Mouse (Mus musculus) midbrain, embryonic 13.5 days (tissue): Measurements from ENCODE around the gene Nos3. TPM values are rescaled to one million over a fixed set of nuclear protein-coding genes. Genes with fewer than 3 reads are reported as not detected.

ENCODE experiments used
- ATAC-seq: fragments of 200-750 bp; cut with Nextera tagmentation; 2 replicates; pipeline ENCODE4 v1.8.0; 2017; ENCODE audit warnings: mild to moderate bottlenecking, moderate TSS enrichment, moderate library complexity
- H3K27ac ChIP-seq: fragments of 300-500 bp; sonication (generic); 2 replicates; pipeline ENCODE4 v1.5.1; 2015; ENCODE audit warnings: inconsistent platforms, mild to moderate bottlenecking, moderate library complexity
- H3K27me3 ChIP-seq: fragments of 300-500 bp; sonication (generic); 2 replicates; pipeline ENCODE4 v1.6.1; 2015; ENCODE audit warnings: mild to moderate bottlenecking, inconsistent platforms
- H3K36me3 ChIP-seq: fragments of 300-500 bp; sonication (generic); 2 replicates; pipeline ENCODE4 v1.6.1; 2015; ENCODE audit warnings: mild to moderate bottlenecking, inconsistent platforms
- H3K4me1 ChIP-seq: fragments of 300-500 bp; sonication (generic); replicated peaks from 2 replicates; pipeline ENCODE4 v1.6.1; 2015; ENCODE audit warnings: inconsistent platforms
- H3K4me2 ChIP-seq: fragments of 300-500 bp; sonication (generic); replicated peaks from 2 replicates; pipeline ENCODE4 v1.6.1; 2015; ENCODE audit warnings: moderate library complexity, mild to moderate bottlenecking, inconsistent platforms
- H3K4me3 ChIP-seq: fragments of 300-500 bp; sonication (generic); replicated peaks from 2 replicates; pipeline ENCODE4 v1.5.1; 2015; ENCODE audit warnings: mild to moderate bottlenecking, inconsistent platforms
- H3K9ac ChIP-seq: fragments of 300-500 bp; sonication (generic); replicated peaks from 2 replicates; pipeline ENCODE4 v1.6.1; 2015; ENCODE audit warnings: mild to moderate bottlenecking, inconsistent platforms
- H3K9me3 ChIP-seq: fragments of 300-500 bp; sonication (generic); 2 replicates; pipeline ENCODE4 v1.6.1; 2016; ENCODE audit warnings: mild to moderate bottlenecking, inconsistent platforms
- WGBS: fragments of 180-500 bp; shearing (Covaris S2); methylation state at CpG from one replicate; pipeline ENCODE4 v1.1.7; 2015; 5-methylcytosine and 5-hydroxymethylcytosine counted together
- polyA plus RNA-seq: library from polyadenylated mRNA; unstranded; fragments of >200 nt; fragmentation: Nextera tagmentation; extraction: Ambion mirVana; gene quantifications from 2 replicates; pipeline ENCODE4 v1.2.1, GENCODE M21; 2015

Gene Nos3
- polyA plus RNA-seq, 1 experiment from 2014 or later = 7.0 TPM

DNA sequence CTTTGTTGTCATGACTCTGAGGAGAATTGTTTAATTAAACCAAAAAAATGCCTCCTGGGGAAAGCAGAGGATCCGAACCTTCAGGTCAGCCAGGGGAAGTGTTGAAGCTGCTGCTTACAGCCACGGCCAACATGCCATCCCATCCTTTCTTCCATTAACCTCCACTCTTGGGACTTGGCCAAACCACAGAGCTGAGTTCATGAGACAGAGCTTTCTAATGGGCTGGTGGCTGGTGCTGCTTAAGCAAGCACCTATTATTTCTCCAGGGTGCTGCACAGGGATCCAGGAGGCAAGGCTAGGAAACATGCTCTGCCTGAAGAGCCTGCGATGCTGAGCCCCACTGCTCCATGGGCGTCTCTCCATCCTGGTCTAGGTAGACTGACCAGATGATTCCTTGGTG is 32.2 kb upstream of the Nos3 start:
- no peak for ATAC-seq

DNA sequence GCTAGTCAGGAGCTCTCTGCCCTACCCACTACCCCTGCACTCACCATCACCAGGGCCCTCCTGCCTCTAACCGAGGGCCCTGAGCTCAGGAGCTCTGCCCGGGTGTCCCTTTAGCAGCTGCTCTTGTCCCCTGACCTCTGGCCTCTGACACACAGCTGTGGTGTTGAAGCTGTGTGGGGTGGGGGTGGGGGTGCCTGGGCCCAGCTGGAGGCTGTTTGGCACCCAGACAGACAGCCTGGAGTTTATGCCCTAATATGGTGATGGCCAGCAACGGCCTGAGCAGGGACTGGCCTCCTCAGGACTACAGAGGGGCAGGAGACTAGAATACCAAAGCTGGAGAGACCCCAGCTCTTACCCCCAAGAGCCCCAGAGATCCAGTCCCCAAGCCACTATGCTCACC is 29.9 kb upstream of the Nos3 start:
- Histone ChIP-seq H3K9me3 (no peaks in the 10 kb centered on the region), H3K27ac (no peak overlapping the region), H3K36me3 (peaks cover 31% of the 10 kb centered on the region), H3K4me2 (no peak overlapping the region), H3K4me1 (peaks cover 49% of the 10 kb centered on the region), H3K4me3 (no peak overlapping the region), H3K9ac (no peak overlapping the region; the same call in 1 of the 2 replicates), H3K27me3 (no peaks in the 10 kb centered on the region)
- ATAC-seq = no peak
- WGBS = 44% methylated on average over 3 of the region's 3 CpGs

More for the DNA sequence above, 32.2 kb upstream of the Nos3 start:
- no peak overlapping the region for H3K4me2 ChIP-seq
- 86% methylated on average over 4 of the region's 4 CpGs for WGBS
- H3K27ac ChIP-seq = no peak overlapping the region
- H3K4me1 ChIP-seq = peaks cover 53% of the 10 kb centered on the region
- H3K9me3 ChIP-seq = no peaks in the 10 kb centered on the region
- H3K4me3 ChIP-seq = no peak overlapping the region
- H3K27me3 ChIP-seq = no peaks in the 10 kb centered on the region
- H3K9ac ChIP-seq = no peak overlapping the region
- peaks cover 25% of the 10 kb centered on the region for H3K36me3 ChIP-seq

DNA sequence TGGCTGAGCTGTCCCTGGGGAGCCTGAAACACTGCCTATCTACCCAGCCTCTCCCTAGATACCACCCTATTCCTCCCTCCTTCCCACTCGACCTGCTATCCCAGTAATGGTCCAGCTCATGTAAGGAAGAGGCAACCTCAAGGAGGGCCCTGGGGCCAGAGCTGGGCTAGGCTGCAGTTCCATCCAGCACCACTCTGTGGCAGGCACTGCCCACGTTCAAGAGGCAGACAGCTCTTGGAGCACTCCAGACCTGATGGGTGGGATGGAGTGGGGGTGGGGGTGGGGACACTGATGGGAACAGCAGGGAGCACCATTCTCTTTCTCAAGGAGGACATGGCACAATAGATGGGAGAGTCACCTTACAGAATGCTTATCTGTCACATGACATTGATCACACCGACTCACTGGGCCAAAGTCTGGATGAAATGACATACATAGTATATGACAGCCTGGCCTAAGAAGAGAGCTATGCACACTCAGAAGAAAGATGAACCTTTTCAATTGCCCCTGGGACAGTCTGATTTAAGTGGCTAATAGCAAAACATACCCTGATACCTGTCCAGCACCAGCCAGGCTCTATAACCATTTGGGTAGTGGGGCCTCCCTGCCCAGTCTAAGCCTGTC is 28.6 kb upstream of the Nos3 start:
- no peak overlapping the region for H3K4me3 ChIP-seq
- peak; percentile 87 for ATAC-seq
- peak overlapping the region; percentile 25; the same call in 1 of the 2 replicates for H3K9ac ChIP-seq
- peak overlapping the region; percentile 64 for H3K27ac ChIP-seq
- no peaks in the 10 kb centered on the region for H3K9me3 ChIP-seq
- WGBS = 8% methylated on average over 3 of the region's 3 CpGs
- peaks cover 28% of the 10 kb centered on the region for H3K36me3 ChIP-seq
- H3K27me3 ChIP-seq = no peaks in the 10 kb centered on the region
- no peak overlapping the region for H3K4me2 ChIP-seq
- H3K4me1 ChIP-seq = peaks cover 41% of the 10 kb centered on the region

DNA sequence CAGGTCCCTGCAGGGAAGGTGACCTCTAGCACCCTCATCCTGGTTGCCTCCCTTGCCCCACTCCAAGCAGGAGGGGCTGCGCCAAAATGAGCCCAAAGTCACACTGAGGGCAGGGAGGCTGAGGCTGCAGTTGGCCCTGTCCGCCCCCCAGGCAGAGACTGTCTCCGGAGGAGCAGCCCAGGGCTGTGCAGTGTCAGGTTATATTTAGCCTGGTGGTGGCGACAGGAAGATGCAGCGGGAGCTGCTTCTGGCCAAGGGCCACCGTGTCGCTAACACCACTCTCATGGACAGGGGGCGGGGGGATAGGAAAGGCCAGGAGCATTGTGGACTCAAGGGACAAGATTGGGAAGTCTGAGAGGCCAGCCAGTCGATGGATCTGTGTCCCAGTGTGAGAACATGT is 27.2 kb upstream of the Nos3 start:
- Histone ChIP-seq H3K9ac (0 out of 2 replicates have a peak overlapping the region, but pooled peaks have one; percentile 25), H3K4me1 (peaks cover 55% of the 10 kb centered on the region), H3K36me3 (peaks cover 14% of the 10 kb centered on the region), H3K27me3 (no peaks in the 10 kb centered on the region), H3K4me2 (no peak overlapping the region), H3K4me3 (no peak overlapping the region), H3K9me3 (no peaks in the 10 kb centered on the region), H3K27ac (peak overlapping the region; percentile 15; the same call in 1 of the 2 replicates)
- WGBS = 36% methylated on average over 9 of the region's 9 CpGs
- peak; percentile 43; the same call in 1 of the 2 replicates for ATAC-seq

DNA sequence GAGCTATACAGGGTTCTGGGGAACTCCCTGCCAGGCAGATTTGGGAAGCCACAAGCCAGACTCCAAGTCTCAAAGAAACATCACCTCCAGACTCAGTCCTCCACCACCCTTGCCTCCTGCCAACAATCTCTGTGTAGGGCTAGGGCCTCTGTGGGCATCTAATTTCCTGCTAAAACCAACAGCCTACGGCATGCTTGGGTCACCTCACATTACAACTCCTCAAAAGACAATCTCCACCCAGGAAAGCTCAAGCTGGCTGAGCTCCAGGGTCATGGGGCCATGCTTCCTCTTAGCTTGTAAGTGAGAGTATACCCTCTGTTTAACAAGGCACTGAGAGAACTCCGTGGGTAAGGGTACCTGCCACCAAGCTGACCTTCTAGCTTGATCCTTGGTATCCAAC is 26.8 kb upstream of the Nos3 start:
- H3K4me2 ChIP-seq = no peak overlapping the region
- no peaks in the 10 kb centered on the region for H3K9me3 ChIP-seq
- no peaks in the 10 kb centered on the region for H3K27me3 ChIP-seq
- ATAC-seq = no peak
- H3K4me1 ChIP-seq = peaks cover 59% of the 10 kb centered on the region
- H3K4me3 ChIP-seq = no peak overlapping the region
- H3K9ac ChIP-seq = no peak overlapping the region
- H3K27ac ChIP-seq = peak overlapping the region; percentile 15; the same call in 1 of the 2 replicates
- H3K36me3 ChIP-seq = peaks cover 10% of the 10 kb centered on the region; the same call in 1 of the 2 replicates
- WGBS = 78% methylated on average over 2 of the region's 2 CpGs

DNA sequence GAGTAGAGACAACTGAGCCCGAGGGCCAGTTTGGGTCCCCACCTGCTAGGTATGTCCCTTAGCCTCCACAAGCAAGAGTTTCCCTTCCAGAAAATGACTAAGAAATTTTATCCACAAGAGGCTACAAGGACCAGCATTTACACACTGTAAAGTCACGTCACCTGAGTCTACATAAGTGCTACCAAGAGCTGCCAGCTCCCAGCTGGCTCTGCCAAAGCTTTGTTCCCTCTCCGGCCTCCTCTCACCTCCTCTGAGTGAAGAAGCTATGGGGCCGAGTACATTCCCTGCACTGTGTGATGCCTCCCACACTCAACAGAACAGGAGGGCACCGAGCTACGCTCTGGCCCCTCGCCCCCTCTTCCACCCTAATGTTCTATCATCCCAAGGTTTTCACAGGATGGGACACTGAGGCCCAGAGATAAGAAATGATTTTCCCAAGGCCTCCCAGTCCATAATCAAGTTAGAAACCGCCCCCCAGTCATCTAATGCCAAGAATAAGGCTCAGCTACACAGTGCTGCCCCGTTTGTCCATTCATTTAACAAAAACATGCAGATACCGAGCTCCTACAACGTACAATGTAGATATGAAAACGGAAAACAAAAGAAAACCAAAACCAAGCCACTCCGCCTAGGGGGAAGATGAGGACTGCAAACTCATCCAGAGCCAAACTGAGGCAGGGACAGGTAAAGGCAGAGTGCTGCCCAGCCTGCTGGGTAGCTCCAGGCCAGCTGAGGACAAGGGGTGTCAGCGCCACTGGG is 22.2 kb upstream of the Nos3 start:
- no peaks in the 10 kb centered on the region for H3K9me3 ChIP-seq
- peaks cover 16% of the 10 kb centered on the region; the same call in 1 of the 2 replicates for H3K36me3 ChIP-seq
- H3K9ac ChIP-seq = no peak overlapping the region
- no peak overlapping the region for H3K4me3 ChIP-seq
- H3K4me1 ChIP-seq = peaks cover 71% of the 10 kb centered on the region
- no peak for ATAC-seq
- H3K4me2 ChIP-seq = no peak overlapping the region
- 79% methylated on average over 14 of the region's 14 CpGs for WGBS
- 0 out of 2 replicates have a peak, but pooled peaks cover 4% of the 10 kb centered on the region for H3K27me3 ChIP-seq
- peak overlapping the region; percentile 99 for H3K27ac ChIP-seq

DNA sequence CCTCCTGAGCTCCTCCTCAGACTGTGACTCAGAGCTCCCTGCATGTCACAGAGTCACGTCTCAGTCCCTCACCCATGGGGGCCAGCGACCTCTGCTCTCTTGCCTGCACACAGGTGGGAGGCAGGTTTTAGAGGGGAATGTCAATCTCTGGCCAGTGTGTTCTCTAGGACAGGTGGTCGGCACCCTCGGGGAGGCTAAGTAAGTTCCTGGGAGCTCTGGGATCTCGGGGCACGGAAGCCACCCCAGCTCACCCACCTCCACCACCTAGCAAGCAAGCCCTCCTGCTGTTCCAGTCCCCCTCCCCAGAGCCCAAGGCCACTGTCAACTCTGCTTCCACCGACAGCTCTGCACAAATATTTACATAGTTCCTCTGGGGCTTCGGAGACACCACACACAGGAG is 21.6 kb upstream of the Nos3 start:
- no peak overlapping the region for H3K9ac ChIP-seq
- no peaks in the 10 kb centered on the region for H3K9me3 ChIP-seq
- peak overlapping the region; percentile 99 for H3K27ac ChIP-seq
- WGBS = 47% methylated on average over 8 of the region's 8 CpGs
- no peak overlapping the region for H3K4me2 ChIP-seq
- ATAC-seq = no peak
- peaks cover 71% of the 10 kb centered on the region for H3K4me1 ChIP-seq
- H3K4me3 ChIP-seq = no peak overlapping the region
- H3K27me3 ChIP-seq = 0 out of 2 replicates have a peak, but pooled peaks cover 6% of the 10 kb centered on the region
- H3K36me3 ChIP-seq = peaks cover 17% of the 10 kb centered on the region; the same call in 1 of the 2 replicates

DNA sequence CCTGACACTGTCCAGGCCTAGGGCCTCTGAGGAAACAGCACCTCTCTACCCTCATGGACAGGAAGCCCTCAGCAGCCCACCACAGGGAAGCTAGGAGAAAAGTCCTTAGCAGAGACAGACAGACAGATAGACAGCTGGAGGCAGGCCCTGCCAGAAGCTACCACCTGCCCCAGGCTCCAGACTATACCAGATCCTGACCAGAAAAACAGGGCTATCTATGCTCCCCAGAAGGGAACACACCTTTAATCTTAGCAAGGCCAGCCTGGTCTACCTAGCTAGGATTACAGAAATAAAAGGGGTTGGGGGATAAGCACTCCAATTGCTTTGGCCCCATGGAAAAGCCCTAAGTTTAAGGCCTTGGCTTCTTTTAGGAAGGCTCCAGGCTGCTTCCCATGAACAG is 21.2 kb upstream of the Nos3 start:
- no peak overlapping the region for H3K9ac ChIP-seq
- 0 out of 2 replicates have a peak, but pooled peaks cover 6% of the 10 kb centered on the region for H3K27me3 ChIP-seq
- no peak overlapping the region for H3K4me3 ChIP-seq
- ATAC-seq = no peak
- no peak overlapping the region for H3K4me2 ChIP-seq
- peak overlapping the region; percentile 99 for H3K27ac ChIP-seq
- peaks cover 74% of the 10 kb centered on the region for H3K4me1 ChIP-seq
- H3K9me3 ChIP-seq = no peaks in the 10 kb centered on the region
- H3K36me3 ChIP-seq = peaks cover 17% of the 10 kb centered on the region; the same call in 1 of the 2 replicates

DNA sequence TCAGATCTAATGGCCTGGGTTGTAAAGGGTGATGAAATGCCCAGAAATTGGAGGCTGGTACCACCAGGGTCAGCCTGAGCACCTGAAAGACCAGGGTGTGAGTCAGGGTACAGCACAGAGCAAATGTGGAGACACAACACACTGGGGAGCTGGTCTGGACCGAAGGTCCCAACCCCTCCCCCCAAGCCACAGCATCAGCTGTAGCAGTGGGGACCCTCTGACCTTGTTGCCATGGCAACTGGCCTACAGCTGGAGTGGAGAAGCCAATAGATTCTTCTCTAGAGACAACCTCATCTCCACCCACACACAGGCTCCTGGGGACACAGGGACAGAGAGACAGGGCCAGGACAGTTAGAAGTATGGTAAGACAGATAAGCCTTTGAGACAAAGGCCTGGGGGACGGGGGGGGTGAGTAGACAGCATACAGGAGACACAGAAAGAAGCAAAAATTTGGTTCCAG is 20.6 kb upstream of the Nos3 start:
- WGBS = 5% methylated on average over 2 of the region's 2 CpGs
- peaks cover 77% of the 10 kb centered on the region for H3K4me1 ChIP-seq

DNA sequence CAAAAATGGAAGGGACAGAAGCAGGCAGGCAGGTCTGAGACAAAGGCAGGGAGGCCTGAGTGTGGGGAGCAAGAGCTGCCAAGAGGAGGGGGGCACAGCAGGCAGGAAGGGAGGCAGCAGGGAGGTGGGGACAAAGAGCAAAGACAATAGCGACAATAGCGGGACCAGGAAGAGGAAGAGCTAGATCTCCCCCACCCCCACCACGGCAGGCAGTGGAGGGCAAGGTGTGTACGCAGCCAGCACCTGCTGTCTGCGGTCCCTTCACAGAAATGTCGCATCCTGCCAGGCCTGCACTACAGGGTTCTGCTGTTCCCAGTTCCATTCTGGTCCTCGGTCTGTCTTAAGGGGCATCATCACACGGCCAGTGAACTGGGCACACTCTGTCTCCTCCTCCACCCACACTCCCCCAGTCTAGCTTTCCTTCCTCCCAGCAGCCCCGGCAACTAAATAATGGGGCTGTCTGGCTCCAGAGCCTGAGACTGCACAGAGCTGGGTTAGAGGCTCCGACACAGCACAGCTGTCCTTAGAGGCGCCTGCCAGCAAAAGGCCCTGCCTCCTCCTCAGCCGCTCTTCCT is 20.0 kb upstream of the Nos3 start:
- ATAC-seq = peak; percentile 62
- Histone ChIP-seq H3K27ac (peak overlapping the region; percentile 99), H3K4me3 (peak overlapping the region; percentile 11; the same call in 1 of the 2 replicates), H3K36me3 (peaks cover 13% of the 10 kb centered on the region; the same call in 1 of the 2 replicates), H3K4me1 (peaks cover 77% of the 10 kb centered on the region), H3K27me3 (peaks cover 12% of the 10 kb centered on the region), H3K9ac (peak overlapping the region; percentile 69), H3K9me3 (no peaks in the 10 kb centered on the region), H3K4me2 (peak overlapping the region; percentile 44)
- WGBS = 2% methylated on average over 12 of the region's 12 CpGs

More for the DNA sequence above, 20.6 kb upstream of the Nos3 start:
- Histone ChIP-seq H3K9me3 (no peaks in the 10 kb centered on the region), H3K27ac (peak overlapping the region; percentile 99), H3K9ac (peak overlapping the region; percentile 69), H3K4me2 (peak overlapping the region; percentile 44), H3K4me3 (no peak overlapping the region; the same call in 1 of the 2 replicates), H3K36me3 (peaks cover 17% of the 10 kb centered on the region; the same call in 1 of the 2 replicates), H3K27me3 (peaks cover 6% of the 10 kb centered on the region; the same call in 1 of the 2 replicates)
- ATAC-seq = peak; percentile 74

DNA sequence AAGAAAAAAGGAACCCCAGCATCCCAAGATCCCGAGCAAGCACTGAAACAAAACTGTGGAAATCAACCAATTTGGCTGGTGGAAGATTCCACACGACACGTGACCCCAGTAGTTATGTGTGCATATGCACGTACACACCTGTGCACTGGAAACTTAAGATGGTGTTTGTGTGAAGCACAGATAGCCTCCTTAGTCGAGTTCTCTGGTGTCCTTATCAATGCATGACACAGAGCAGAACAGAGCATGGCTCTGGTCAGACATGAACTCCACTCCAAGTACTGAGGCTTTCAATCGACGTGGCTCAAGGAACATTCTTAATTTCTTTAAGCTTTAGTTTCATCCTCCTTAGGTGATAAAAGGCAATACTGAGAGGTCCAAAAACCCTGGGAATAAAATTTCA is 18.3 kb upstream of the Nos3 start:
- H3K9me3 ChIP-seq = no peaks in the 10 kb centered on the region
- H3K4me1 ChIP-seq = peaks cover 85% of the 10 kb centered on the region
- H3K4me3 ChIP-seq = no peak overlapping the region
- peaks cover 21% of the 10 kb centered on the region for H3K27me3 ChIP-seq
- 0 out of 2 replicates have a peak, but pooled peaks cover 12% of the 10 kb centered on the region for H3K36me3 ChIP-seq
- WGBS = 89% methylated on average over 7 of the region's 7 CpGs
- no peak overlapping the region for H3K4me2 ChIP-seq
- H3K9ac ChIP-seq = no peak overlapping the region
- no peak overlapping the region for H3K27ac ChIP-seq
- ATAC-seq = no peak
